Mouse (Mus musculus): ENCODE results near the gene Foxj1. TPM values are rescaled to one million over a fixed set of nuclear protein-coding genes. Genes with fewer than 3 reads are reported as not detected.

Foxj1 gene
- polyA plus RNA-seq, 1 experiment from 2014 or later: 0.80 TPM

GRCm38 (mm10) chr11:116297017-116297416, 38.2 kb downstream of the Foxj1 start:
- Histone ChIP-seq H3K27ac (no peak overlapping the region), H3K27me3 (no peaks in the 10 kb centered on the region), H3K4me1 (no peaks in the 10 kb centered on the region), H3K4me3 (no peak overlapping the region), H3K9ac (no peak overlapping the region), H3K9me3 (no peaks in the 10 kb centered on the region), H3K36me3 (peaks cover 96% of the 10 kb centered on the region), H3K4me2 (no peak overlapping the region)
- no peak for ATAC-seq (ENCODE audit: insufficient number of reproducible peaks, insufficient read depth, low FRiP score, low TSS enrichment, low read depth)
- 76% methylated on average over 3 of the region's 3 CpGs for WGBS

- ATAC-seq (ENCODE audit: insufficient number of reproducible peaks, insufficient read depth, low FRiP score, low TSS enrichment, low read depth): no peak
- no peak overlapping the region for H3K27ac ChIP-seq
- peaks cover 96% of the 10 kb centered on the region for H3K36me3 ChIP-seq
- H3K4me2 ChIP-seq: no peak overlapping the region
- WGBS: 87% methylated on average over 8 of the region's 8 CpGs
- no peak overlapping the region for H3K9ac ChIP-seq
- H3K9me3 ChIP-seq: no peaks in the 10 kb centered on the region
- H3K4me3 ChIP-seq: no peak overlapping the region
- no peaks in the 10 kb centered on the region for H3K27me3 ChIP-seq
- no peaks in the 10 kb centered on the region for H3K4me1 ChIP-seq
Observed at GRCm38 (mm10) chr11:116296191-116296734, 38.9 kb downstream of the Foxj1 start.

- no peak overlapping the region for H3K27ac ChIP-seq
- 36% methylated on average over 5 of the region's 5 CpGs for WGBS
Observed at GRCm38 (mm10) chr11:116294319-116294718, 40.9 kb downstream of the Foxj1 start.

GRCm38 (mm10) chr11:116293538-116294137, 41.6 kb downstream of the Foxj1 start:
- Histone ChIP-seq H3K9me3 (no peaks in the 10 kb centered on the region), H3K36me3 (peaks cover 95% of the 10 kb centered on the region), H3K4me2 (no peak overlapping the region), H3K9ac (no peak overlapping the region), H3K27ac (no peak overlapping the region), H3K4me1 (no peaks in the 10 kb centered on the region), H3K4me3 (no peak overlapping the region), H3K27me3 (no peaks in the 10 kb centered on the region)
- no peak for ATAC-seq (ENCODE audit: insufficient number of reproducible peaks, insufficient read depth, low FRiP score, low TSS enrichment, low read depth)
- 87% methylated on average over 12 of the region's 12 CpGs for WGBS

More at GRCm38 (mm10) chr11:116294319-116294718, 40.9 kb downstream of the Foxj1 start:
- H3K9me3 ChIP-seq: no peaks in the 10 kb centered on the region
- no peaks in the 10 kb centered on the region for H3K4me1 ChIP-seq
- no peaks in the 10 kb centered on the region for H3K27me3 ChIP-seq
- peaks cover 95% of the 10 kb centered on the region for H3K36me3 ChIP-seq
- no peak overlapping the region for H3K4me2 ChIP-seq
- no peak overlapping the region for H3K4me3 ChIP-seq
- H3K9ac ChIP-seq: no peak overlapping the region
- ATAC-seq (ENCODE audit: insufficient number of reproducible peaks, insufficient read depth, low FRiP score, low TSS enrichment, low read depth): no peak

GRCm38 (mm10) chr11:116292401-116292800, 42.8 kb downstream of the Foxj1 start:
- Histone ChIP-seq H3K9ac (no peak overlapping the region), H3K4me3 (no peak overlapping the region), H3K9me3 (no peaks in the 10 kb centered on the region), H3K36me3 (peaks cover 97% of the 10 kb centered on the region), H3K4me2 (no peak overlapping the region), H3K27ac (no peak overlapping the region), H3K27me3 (no peaks in the 10 kb centered on the region), H3K4me1 (no peaks in the 10 kb centered on the region)
- no peak for ATAC-seq (ENCODE audit: insufficient number of reproducible peaks, insufficient read depth, low FRiP score, low TSS enrichment, low read depth)
- WGBS: 88% methylated on average over 13 of the region's 13 CpGs

GRCm38 (mm10) chr11:116290556-116290955, 44.6 kb downstream of the Foxj1 start:
- Histone ChIP-seq H3K4me3 (no peak overlapping the region), H3K9me3 (no peaks in the 10 kb centered on the region), H3K36me3 (peaks cover 82% of the 10 kb centered on the region), H3K27me3 (peaks cover 4% of the 10 kb centered on the region), H3K4me2 (no peak overlapping the region), H3K9ac (no peak overlapping the region), H3K27ac (no peak overlapping the region), H3K4me1 (no peaks in the 10 kb centered on the region)
- 80% methylated on average over 8 of the region's 8 CpGs for WGBS
- ATAC-seq (ENCODE audit: insufficient number of reproducible peaks, insufficient read depth, low FRiP score, low TSS enrichment, low read depth): no peak

GRCm38 (mm10) chr11:116287351-116287750, 47.8 kb downstream of the Foxj1 start:
- H3K27ac ChIP-seq: no peak overlapping the region
- peaks cover 7% of the 10 kb centered on the region for H3K4me1 ChIP-seq
- 72% methylated on average over 5 of the region's 5 CpGs for WGBS
- H3K36me3 ChIP-seq: peaks cover 52% of the 10 kb centered on the region
- H3K9ac ChIP-seq: peak overlapping the region; percentile 12; the same call in 1 of the 2 replicates
- H3K4me3 ChIP-seq: no peak overlapping the region
- H3K27me3 ChIP-seq: peaks cover 36% of the 10 kb centered on the region
- no peaks in the 10 kb centered on the region for H3K9me3 ChIP-seq
- no peak for ATAC-seq (ENCODE audit: insufficient number of reproducible peaks, insufficient read depth, low FRiP score, low TSS enrichment, low read depth)
- no peak overlapping the region for H3K4me2 ChIP-seq

- H3K27ac ChIP-seq: no peak overlapping the region
- H3K4me1 ChIP-seq: peaks cover 21% of the 10 kb centered on the region
- no peak overlapping the region for H3K4me3 ChIP-seq
- 62% methylated on average over 7 of the region's 7 CpGs for WGBS
- peaks cover 37% of the 10 kb centered on the region for H3K36me3 ChIP-seq
- no peak for ATAC-seq (ENCODE audit: insufficient number of reproducible peaks, insufficient read depth, low FRiP score, low TSS enrichment, low read depth)
- no peak overlapping the region for H3K9ac ChIP-seq
- H3K9me3 ChIP-seq: no peaks in the 10 kb centered on the region
- H3K27me3 ChIP-seq: peaks cover 52% of the 10 kb centered on the region
- no peak overlapping the region for H3K4me2 ChIP-seq
Observed at GRCm38 (mm10) chr11:116285770-116286191, 49.4 kb downstream of the Foxj1 start.

- H3K27me3 ChIP-seq: peaks cover 65% of the 10 kb centered on the region
- no peaks in the 10 kb centered on the region for H3K9me3 ChIP-seq
Observed at GRCm38 (mm10) chr11:116283982-116284381, 51.2 kb downstream of the Foxj1 start.

GRCm38 (mm10) chr11:116282912-116283521, 52.2 kb downstream of the Foxj1 start:
- Histone ChIP-seq H3K36me3 (peaks cover 10% of the 10 kb centered on the region), H3K4me2 (peak overlapping the region; percentile 14; the same call in 1 of the 2 replicates), H3K9me3 (no peaks in the 10 kb centered on the region), H3K27me3 (peaks cover 65% of the 10 kb centered on the region), H3K9ac (no peak overlapping the region), H3K4me3 (peak overlapping the region; percentile 9; the same call in 1 of the 2 replicates), H3K4me1 (peaks cover 21% of the 10 kb centered on the region), H3K27ac (no peak overlapping the region)
- WGBS: 10% methylated on average over 48 of the region's 48 CpGs
- no peak for ATAC-seq (ENCODE audit: insufficient number of reproducible peaks, insufficient read depth, low FRiP score, low TSS enrichment, low read depth)

More at GRCm38 (mm10) chr11:116283982-116284381, 51.2 kb downstream of the Foxj1 start:
- Histone ChIP-seq H3K9ac (no peak overlapping the region), H3K4me1 (peaks cover 21% of the 10 kb centered on the region), H3K36me3 (peaks cover 20% of the 10 kb centered on the region), H3K4me3 (no peak overlapping the region), H3K27ac (no peak overlapping the region), H3K4me2 (no peak overlapping the region)
- WGBS: 30% methylated on average over 6 of the region's 6 CpGs
- no peak for ATAC-seq (ENCODE audit: insufficient number of reproducible peaks, insufficient read depth, low FRiP score, low TSS enrichment, low read depth)

GRCm38 (mm10) chr11:116282089-116282488, 53.1 kb downstream of the Foxj1 start:
- Histone ChIP-seq H3K4me1 (peaks cover 21% of the 10 kb centered on the region), H3K4me2 (peak overlapping the region; percentile 60), H3K9ac (no peak overlapping the region), H3K9me3 (no peaks in the 10 kb centered on the region), H3K27ac (no peak overlapping the region), H3K4me3 (peak overlapping the region; percentile 37), H3K27me3 (peaks cover 65% of the 10 kb centered on the region), H3K36me3 (peaks cover under 1% of the 10 kb centered on the region; the same call in 1 of the 2 replicates)
- under 1% methylated on average over 11 of the region's 11 CpGs for WGBS
- ATAC-seq (ENCODE audit: insufficient number of reproducible peaks, insufficient read depth, low FRiP score, low TSS enrichment, low read depth): no peak

- 2% methylated on average over 18 of the region's 18 CpGs for WGBS
- no peak overlapping the region for H3K27ac ChIP-seq
- no peaks in the 10 kb centered on the region for H3K9me3 ChIP-seq
- H3K4me1 ChIP-seq: peaks cover 21% of the 10 kb centered on the region
- ATAC-seq (ENCODE audit: insufficient number of reproducible peaks, insufficient read depth, low FRiP score, low TSS enrichment, low read depth): no peak
- H3K27me3 ChIP-seq: peaks cover 65% of the 10 kb centered on the region
- no peaks in the 10 kb centered on the region for H3K36me3 ChIP-seq
- H3K9ac ChIP-seq: peak overlapping the region; percentile 51
- peak overlapping the region; percentile 37 for H3K4me3 ChIP-seq
- H3K4me2 ChIP-seq: peak overlapping the region; percentile 60
Observed at GRCm38 (mm10) chr11:116281671-116282070, 53.5 kb downstream of the Foxj1 start.
